Mouse (Mus musculus) liver, postnatal 0 days (tissue): ENCODE measurements around the gene Cacnb3.

Source experiments
- CTCF ChIP-seq: sonication (generic); IDR thresholded peaks from 2 replicates; pipeline ENCODE4 v1.5.1; 2016; ENCODE audit warnings: antibody characterized with exemption, low read depth
- EP300 ChIP-seq: IDR thresholded peaks from 2 replicates; pipeline ENCODE4 v1.6.1; 2016; ENCODE audit warnings: antibody characterized with exemption, low read depth, mild to moderate bottlenecking

DNA sequence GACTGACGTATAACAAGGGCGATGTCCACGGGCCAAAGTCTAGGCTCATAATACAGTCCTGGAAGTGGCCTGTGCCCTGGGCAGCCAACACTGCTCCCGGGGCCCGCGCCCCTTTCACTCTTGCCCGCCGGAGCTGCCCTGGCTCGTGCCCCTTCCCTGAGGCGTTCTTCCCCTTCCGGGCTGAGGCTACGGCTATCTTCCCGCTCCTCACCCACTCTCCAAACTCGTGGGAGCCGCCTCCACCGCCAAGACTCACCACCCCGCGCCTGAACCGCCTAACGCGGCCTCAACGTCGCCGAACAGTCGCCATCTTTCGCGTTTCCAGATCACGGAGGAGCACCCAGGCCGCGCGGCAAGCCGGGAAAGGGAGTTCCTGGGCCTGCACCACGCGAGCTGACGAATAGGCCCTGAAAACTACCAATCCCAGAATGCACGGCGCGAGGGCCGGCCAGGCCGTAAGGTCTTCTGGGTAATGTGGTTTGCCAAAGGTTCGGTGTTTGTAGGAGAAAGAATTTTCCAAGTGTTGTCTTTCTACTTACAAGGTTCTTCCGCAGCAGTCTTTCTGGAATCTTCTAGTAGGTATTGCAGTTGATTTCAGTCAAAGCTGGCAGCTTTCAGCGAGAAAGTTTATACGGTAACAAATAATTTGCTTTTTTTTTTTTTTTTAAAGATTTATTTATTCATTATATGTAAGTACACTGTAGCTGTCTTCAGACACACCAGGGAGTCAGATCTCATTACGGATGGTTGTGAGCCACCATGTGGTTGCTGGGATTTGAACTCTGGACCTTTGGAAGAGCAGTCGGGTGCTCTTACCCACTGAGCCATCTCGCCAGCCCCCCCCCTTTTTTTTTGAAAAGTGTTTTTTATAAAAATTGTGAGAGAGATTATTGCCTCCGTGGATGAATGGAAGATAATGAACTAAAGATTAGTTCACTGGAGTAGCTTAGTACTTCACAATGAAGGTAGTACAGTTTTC lies 32.2 kb downstream of the Cacnb3 start, which contains the start of gene Ddx23:
- TF ChIP-seq CTCF, result no peak
- 0 out of 2 replicates have a peak, but pooled peaks have one; percentile 0 for TF ChIP-seq EP300
